Mouse (Mus musculus): ENCODE data around the gene Cyp8b1.

Gene Cyp8b1

GRCm38 (mm10) chr9:121915056-121915455, 1.0 kb downstream of the Cyp8b1 start:
- no peak for DNase-seq (ENCODE audit: low spot score)

- no peak for DNase-seq (ENCODE audit: low spot score)
Measured at GRCm38 (mm10) chr9:121914226-121914757, 1.8 kb downstream of the Cyp8b1 start.

- DNase-seq (ENCODE audit: low spot score): no peak
Measured at GRCm38 (mm10) chr9:121912786-121913185, 3.3 kb downstream of the Cyp8b1 start.

GRCm38 (mm10) chr9:121911196-121911595, 4.9 kb downstream of the Cyp8b1 start:
- no peak for DNase-seq (ENCODE audit: low spot score)

- DNase-seq (ENCODE audit: low spot score): no peak
Measured at GRCm38 (mm10) chr9:121909635-121910034, 6.5 kb downstream of the Cyp8b1 start.

- no peak for DNase-seq (ENCODE audit: low spot score)
Measured at GRCm38 (mm10) chr9:121908321-121908720, 7.8 kb downstream of the Cyp8b1 start.

GRCm38 (mm10) chr9:121907356-121908070, 8.6 kb downstream of the Cyp8b1 start:
- DNase-seq (ENCODE audit: low spot score): no peak

GRCm38 (mm10) chr9:121906456-121906855, 9.6 kb downstream of the Cyp8b1 start:
- no peak for DNase-seq (ENCODE audit: low spot score)

GRCm38 (mm10) chr9:121905556-121906185, 10.4 kb downstream of the Cyp8b1 start:
- DNase-seq (ENCODE audit: low spot score): no peak

GRCm38 (mm10) chr9:121904946-121905345, 11.2 kb downstream of the Cyp8b1 start:
- no peak for DNase-seq (ENCODE audit: low spot score)

- no peak for DNase-seq (ENCODE audit: low spot score)
Measured at GRCm38 (mm10) chr9:121904319-121904718, 11.8 kb downstream of the Cyp8b1 start.

- no peak for DNase-seq (ENCODE audit: low spot score)
Measured at GRCm38 (mm10) chr9:121903476-121904305, 12.4 kb downstream of the Cyp8b1 start.

- DNase-seq (ENCODE audit: low spot score): no peak
Measured at GRCm38 (mm10) chr9:121901710-121902700, 14.1 kb downstream of the Cyp8b1 start.

GRCm38 (mm10) chr9:121900282-121900855, 15.7 kb downstream of the Cyp8b1 start:
- DNase-seq (ENCODE audit: low spot score): no peak

- no peak for DNase-seq (ENCODE audit: low spot score)
Measured at GRCm38 (mm10) chr9:121899306-121899705, 16.8 kb downstream of the Cyp8b1 start.

- no peak for DNase-seq (ENCODE audit: low spot score)
Measured at GRCm38 (mm10) chr9:121898245-121898644, 17.9 kb downstream of the Cyp8b1 start, which contains the start of gene Ackr2. Ackr2 (plus strand) TSS chr9:121898355.

- DNase-seq (ENCODE audit: low spot score): no peak
Measured at GRCm38 (mm10) chr9:121896820-121897219, 19.3 kb downstream of the Cyp8b1 start.

GRCm38 (mm10) chr9:121895392-121895993, 20.6 kb downstream of the Cyp8b1 start:
- DNase-seq (ENCODE audit: low spot score): no peak

GRCm38 (mm10) chr9:121894447-121894846, 21.7 kb downstream of the Cyp8b1 start:
- DNase-seq (ENCODE audit: low spot score): no peak

- DNase-seq (ENCODE audit: low spot score): no peak
Measured at GRCm38 (mm10) chr9:121892057-121892687, 23.9 kb downstream of the Cyp8b1 start.

All from layer of hippocampus, adult 9-10 months (tissue).